Mouse (Mus musculus): ENCODE data around the gene Rab42.

Gene Rab42

GRCm38 (mm10) chr4:132253622-132254021 is 49.6 kb downstream of the Rab42 start:
- in situ Hi-C loops (cut with MboI; ENCODE audit: low pct_unique_long_range_greater_than_20kb in 1 of 2, low sequenced_read_pairs in 2 of 2, unreplicated experiment in 1 of 2), result loop anchor here in 1 of 2 experiments (5.0 kb wide), 1 partner anchor 36 kb away; no protein-coding TSS in a partner anchor

DNA sequence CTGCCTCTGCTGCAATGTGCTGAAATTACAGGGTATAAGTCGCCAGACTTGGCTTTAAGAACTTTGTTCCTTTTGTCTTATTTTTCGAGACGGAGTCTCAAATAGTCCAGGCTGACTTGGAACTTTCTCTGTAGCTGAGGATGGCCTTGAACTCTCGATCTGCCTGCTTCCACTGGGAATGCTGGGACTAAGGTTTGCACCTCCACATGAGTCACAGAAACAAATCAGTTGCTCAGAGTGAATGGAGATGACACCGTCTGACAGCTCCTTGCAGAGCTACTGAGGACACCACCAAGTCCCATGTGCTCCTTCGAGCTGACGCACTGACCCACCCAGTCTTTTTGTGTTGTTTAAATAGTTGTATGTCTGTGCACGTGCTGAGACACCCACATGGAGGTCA is 50.1 kb downstream of the Rab42 start:
- in situ Hi-C loops (cut with MboI; ENCODE audit: low pct_unique_long_range_greater_than_20kb in 1 of 2, low sequenced_read_pairs in 2 of 2, unreplicated experiment in 1 of 2), result loop anchor here in 1 of 2 experiments (5.0 kb wide), 1 partner anchor 36 kb away; no protein-coding TSS in a partner anchor
